Mouse (Mus musculus) left cerebral cortex, adult 18-20 months (tissue): ENCODE data around the gene Kcna7. TPM values are rescaled to one million over a fixed set of nuclear protein-coding genes. Genes with fewer than 3 reads are reported as not detected.
"Not testable (repeated sequence)": the region's sequence is repeated elsewhere in the genome, so short reads cannot be mapped to it uniquely, and the experiment has no call there.

Experiments used
- DNase-seq, 2 experiments: peaks; one replicate each; pipeline ENCODE4 v3.0.0; 2021 to 2022; ENCODE audit warnings: low spot score in 2 of 2, mixed read lengths in 1 of 2
- long read RNA-seq, 2 experiments: library from polyadenylated mRNA; stranded (forward); transcript quantifications; one replicate each; pipeline ENCODE4 v2.0.0; 2021
- total RNA-seq, 2 experiments: library from RNA; stranded (reverse); gene quantifications; 2 replicates each; pipeline ENCODE4 v1.2.3; 2021

Kcna7 gene
- not detected for total RNA-seq
- long read RNA-seq, experiment 1 = 0 reads
- long read RNA-seq, experiment 2 = 0 reads

DNA sequence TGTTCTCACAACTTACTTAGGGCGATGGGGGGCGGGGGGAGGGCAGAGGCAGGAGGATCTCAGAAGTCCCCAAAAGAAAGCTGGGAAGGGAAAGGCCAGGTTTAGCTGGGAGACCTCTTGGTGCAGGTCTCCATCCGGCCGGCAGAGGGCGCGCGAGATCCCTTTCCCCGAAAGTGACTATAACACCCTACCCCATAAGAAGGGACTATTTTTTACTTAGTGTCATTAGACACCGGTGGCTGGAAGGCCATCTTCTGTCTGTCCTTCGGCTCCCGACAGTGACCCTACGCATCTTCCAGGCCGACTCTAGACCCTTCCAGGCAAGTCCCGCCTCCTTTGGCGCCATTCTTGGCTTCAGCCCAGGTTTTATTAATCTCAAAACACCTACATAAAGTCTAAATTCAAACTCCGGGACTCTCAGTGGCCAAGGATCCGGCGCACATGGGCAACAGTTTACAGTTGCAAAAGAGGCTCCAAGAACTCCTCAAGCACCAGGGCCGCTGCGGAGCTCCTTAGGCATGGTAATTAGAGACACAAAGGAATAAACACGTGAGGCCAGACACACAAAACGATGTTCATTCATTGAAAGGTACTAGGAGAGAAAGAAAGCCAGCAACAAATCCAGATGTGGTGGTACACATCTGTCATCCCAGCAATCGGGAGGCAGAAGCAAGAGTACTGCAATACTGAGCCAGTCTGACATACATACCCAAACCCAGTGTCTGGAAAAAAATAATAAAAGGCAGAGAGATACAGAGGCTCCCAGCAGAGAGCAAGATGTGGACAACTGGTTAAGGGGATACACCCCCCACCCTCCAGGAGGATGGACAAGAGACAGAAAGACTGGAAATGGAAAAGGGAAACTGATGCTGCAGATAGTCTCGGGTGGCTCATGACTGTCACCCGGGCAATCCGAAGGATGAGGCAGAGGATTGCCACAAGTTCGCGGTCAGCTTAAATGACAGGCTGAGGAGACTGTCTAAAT lies at the start of gene Kcna7:
Kcna7 (plus strand) TSS at position 563 of the 985 bp plus-strand sequence.
- DNase-seq = peak; percentile 57 to 78

DNA sequence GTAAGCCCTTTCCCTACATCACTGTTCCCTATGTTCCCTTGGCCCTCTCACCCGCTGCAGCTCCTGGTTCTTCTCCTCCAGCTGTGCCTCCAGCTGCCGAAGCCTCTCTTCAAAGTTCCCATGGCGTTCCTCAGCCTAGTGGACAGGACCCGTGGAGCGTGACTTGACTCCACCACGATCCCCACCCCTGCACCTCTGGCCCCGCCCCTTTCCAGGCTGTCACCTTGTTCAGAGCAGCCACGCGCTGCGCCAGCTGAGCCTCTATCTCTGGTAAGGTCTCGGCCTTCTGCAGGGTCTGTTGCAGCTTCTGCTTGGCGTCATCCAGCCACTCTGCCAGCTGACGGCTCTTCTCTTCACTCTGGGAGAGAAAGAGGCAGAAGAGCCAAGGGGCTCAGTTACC lies 49.4 kb upstream of the Kcna7 start:
- DNase-seq = no peak

DNA sequence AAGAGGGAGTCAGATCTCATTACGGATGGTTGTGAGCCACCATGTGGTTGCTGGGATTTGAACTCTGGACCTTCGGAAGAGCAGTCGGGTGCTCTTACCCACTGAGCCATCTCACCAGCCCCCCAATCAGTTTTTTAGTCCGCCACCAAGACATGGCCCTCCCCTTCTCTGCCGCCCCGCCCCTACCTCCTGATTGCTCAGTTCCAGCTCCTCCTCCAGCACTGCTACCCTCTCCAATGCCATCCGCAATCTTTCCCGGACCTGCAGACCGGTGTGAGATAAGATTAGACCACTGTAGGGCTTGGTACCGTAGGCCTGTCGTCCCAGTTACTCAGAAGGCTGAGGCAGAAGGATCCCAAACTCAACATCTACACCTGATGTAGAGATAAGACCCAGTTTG lies 46.4 kb upstream of the Kcna7 start:
- not testable (repeated sequence) for DNase-seq

DNA sequence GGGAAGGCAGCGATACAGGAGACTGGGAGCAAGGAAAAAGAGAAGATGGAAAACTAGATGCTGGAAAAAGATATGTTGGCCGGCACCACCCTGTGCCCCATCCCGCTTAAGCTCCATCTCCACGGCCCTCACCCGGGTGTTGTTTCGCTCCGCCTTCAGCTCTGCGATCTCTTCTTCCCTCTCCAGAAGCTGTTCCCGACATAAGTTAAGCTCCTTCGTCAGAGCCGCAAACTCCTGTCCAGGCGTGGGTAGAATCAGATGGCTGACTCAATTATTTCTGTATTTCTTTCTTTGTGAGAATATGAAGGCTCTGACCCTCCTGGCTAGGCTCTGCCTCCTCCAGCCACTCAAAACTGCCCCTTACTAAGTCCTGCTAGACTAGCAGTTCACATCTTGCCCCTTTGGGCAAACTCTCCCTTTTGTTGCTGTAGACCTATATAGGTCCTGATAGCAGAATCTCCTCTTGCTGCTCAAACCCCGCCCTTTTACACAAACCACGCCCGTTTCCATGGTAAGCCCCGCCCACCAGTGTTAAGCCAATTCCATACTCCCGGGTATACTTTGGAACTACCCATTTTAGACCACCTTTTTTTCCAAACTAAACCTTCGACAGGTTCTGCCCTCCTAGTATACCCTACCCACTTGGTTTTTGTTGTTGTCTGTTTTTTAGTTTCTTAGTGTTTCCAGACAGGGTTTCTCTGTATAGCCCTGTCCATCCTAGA lies 44.9 kb upstream of the Kcna7 start:
- DNase-seq = no peak

DNA sequence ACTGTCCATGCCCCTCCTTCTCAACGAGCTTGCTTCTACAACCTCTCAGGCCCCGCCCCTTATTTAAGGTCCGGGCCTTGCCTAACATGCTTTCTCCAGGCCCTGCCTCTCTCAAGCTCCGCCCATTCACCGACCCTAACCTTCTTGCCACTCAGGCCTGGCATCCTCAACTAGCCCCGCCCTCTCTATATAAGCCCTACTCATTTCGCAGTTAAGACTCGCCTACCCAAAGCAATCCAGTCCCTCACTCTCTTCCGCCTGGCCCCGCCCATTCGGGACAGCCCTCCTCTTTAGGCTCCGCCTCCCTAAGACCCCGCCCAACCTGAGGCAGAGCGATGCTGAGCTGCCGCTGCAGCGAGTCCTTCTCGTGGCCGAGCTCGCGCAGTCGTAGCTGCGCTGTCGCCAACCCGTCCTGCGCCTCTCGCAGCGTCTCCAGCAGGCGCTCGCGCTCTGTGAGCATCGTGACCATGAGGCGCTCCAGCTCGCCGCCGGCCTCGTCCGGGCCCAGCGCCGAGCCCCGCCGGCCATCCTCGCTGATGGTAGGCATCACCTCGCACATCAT lies 44.1 kb upstream of the Kcna7 start:
- DNase-seq = peak; percentile 78 to 86

DNA sequence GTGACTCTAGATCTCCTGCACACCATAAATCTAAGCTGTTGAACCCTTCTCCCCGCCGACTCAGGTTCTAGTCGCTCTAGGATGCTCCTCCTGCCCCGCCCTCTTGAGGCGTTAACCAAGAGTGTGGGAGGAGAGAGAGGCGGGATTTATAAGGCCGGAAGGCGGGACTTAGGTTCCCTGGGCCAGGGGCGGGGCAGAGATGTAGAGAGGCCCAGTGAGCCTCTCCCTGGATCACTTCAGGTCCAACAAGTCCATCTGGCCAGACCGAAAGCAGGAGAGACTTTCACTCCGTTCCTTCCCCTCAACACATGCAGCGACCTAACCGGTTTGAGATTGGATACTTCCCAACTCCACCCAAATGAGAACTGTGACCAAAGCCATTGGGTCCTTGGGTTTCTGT lies 42.7 kb upstream of the Kcna7 start:
- DNase-seq = no peak

DNA sequence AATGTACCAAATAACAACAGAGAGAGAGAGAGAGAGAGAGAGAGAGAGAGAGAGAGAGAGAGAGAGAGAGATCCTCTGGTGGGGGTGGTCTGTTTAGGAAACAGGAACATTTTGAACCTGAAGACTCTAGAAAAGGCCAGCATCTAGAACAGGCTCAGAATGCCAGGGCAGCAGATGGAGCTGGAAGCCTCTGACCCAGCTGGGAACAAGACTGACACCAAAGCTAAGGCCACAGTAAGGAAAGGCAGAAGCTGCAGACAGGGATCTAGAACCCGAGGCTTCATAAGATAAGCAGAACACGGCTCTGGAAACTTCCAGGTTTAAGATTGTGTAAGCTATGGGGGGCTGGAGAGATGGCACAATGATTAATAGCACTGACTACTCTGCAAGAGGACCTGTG lies 41.5 kb upstream of the Kcna7 start:
- DNase-seq = no peak

DNA sequence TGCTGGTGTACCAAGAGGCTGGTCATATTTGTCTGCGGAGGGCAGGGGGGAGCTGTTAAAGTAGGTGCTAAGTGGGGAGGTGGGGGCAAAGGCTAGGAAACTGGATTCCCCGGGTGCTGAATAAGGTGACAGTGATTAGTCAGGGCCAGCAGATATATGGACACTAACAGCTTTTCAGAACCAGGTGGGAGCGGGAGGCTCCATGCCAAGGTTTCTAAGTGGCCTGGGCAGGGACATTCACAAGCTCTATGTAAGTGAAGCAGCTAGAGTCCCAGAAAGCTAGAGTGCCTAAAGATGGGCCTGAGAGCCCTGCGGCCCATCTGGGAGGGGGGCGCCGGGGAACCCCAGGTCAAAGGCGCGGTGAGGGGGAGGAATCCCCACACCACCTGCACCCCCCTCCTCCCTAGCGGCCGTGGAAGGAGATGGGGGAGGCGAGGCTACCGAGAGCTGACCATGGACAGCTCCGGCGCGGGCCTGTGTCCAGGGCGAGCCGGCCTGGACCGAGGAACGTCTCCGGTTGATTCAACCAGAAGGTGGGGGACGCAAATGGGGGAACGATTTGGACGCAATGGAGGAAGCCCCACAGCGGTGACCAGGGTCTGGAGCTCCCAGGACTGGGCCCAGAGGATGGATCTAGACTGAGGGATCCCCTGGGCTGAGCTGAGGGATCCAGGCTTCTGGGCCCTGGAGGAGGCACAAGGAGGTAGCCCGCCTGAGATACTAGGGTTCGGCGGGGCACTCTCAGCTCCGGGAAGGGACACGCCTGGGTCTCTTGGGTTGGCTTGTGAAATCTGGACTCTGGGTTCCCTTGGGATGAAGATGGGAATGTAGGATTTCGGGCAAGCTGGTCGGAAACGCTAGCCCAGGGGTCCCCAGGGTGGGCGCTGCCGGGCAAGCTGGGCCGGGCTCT lies 39.5 kb upstream of the Kcna7 start:
- no peak for DNase-seq

DNA sequence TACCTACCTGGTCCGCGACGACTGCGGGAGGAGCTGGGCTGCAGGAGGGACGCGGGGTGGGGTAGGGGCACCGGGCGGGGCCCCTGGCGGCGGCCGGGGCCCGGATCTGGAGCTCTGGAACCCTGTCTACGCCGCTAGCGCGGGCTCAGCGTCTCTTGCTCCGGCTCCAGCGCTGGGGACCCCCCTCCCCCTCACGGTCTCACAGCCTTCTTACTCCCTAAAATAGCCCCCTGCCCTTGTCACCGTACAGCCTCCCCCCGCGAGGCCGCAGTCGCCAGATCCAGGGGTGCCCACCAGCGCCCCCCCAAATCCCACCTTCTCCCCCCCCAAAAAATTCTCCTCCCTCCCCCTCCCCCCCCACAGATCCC lies 38.8 kb upstream of the Kcna7 start, which contains the start of gene Ppfia3:
Ppfia3 (minus strand) TSS at position 368 of the 368 bp plus-strand sequence.
- peak in 1 of 2 experiments; percentile 36 for DNase-seq

DNA sequence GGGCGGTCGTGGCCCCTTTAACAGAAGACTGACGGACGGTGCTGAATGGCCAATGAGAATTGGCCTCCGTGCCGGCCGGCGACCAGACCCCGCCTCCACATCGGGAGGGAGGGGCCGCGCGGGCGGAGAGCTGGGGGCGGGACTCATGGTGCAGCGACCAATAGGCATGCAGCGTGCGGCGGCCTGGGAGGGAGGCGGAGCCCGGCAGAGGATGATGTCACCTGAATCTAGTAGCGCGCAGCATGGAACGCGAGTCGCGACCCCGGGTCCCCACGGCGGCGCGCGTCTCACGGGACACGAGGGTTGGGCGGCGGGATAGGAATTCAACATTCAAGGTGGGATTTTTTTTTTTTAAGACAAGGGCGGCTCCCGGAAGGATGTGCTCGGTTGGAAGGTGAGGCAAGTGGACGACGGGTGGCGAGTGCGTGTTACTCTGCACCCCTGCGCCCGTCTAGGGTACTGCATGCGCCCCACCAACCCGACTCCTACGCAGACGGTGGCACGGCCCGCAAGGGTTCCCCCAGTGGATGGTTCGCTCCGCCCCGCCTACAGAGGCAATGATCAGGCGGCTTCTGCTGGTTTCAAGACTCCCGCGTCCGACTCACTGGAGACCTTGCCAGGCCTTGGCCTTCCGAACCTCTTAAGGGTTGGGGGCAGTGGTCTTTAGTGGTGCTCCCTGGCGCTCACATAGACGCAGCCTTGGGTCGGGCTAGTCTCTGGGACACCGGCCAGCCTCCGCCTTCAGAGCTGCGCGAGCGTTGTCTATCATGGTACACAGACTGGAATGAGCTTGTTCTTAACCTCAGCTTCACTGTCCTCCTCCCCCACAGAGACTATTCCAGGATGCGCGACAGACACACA lies 38.2 kb upstream of the Kcna7 start:
- peak; percentile 98 for DNase-seq

DNA sequence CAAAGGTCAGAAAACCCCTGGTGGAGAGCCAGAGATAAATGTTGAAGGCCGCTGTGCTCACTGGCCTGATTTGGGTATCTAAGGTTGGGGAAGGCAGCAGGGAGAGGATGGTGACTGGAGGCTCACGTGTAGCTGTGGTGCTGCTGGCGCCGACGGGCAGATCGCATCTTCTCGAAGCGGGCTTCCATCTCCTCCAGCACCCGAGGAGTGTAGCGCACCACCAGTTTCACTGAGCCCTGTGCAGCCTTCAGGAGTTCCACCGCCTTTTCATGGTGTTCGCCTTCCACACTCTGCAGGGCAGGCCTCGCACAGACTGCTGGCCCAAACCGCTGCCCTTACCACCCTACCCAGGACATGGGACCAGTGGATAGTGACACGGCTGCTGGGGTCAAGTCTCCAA lies 37.3 kb upstream of the Kcna7 start:
- DNase-seq = no peak

DNA sequence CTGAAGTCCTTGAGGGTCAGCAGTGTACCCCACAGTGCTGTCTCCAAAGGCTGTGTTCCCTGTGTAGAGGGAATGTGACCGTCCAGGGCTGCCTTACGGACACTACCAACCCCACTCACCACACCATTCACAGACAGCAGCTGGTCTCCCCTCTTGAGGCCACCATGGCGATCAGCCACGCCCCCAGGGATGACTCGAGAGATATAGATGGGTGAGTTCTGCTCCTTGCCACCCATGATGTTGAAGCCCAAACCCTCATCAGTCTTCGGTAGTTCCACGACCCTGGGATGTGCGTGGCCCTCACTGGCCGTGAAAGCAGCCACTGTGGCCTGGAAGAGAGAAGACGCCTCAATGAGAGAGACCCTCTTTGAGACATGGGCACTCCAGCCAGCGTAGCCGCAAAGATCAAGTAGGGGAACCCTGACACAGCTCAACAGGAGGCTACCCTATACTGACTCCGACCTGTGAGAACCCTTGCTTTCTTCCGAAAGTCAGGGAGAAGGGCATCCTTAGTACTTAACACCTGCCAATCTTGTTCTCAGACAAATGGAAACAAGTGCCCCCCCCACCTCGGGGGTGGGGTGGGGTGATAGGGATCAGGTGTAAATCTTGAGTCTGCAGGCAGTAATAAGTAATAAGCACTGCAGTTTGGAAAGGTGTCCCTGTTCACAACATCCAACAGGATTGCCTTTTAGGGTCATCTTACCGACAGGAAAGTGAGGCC lies 36.3 kb upstream of the Kcna7 start:
- no peak for DNase-seq

DNA sequence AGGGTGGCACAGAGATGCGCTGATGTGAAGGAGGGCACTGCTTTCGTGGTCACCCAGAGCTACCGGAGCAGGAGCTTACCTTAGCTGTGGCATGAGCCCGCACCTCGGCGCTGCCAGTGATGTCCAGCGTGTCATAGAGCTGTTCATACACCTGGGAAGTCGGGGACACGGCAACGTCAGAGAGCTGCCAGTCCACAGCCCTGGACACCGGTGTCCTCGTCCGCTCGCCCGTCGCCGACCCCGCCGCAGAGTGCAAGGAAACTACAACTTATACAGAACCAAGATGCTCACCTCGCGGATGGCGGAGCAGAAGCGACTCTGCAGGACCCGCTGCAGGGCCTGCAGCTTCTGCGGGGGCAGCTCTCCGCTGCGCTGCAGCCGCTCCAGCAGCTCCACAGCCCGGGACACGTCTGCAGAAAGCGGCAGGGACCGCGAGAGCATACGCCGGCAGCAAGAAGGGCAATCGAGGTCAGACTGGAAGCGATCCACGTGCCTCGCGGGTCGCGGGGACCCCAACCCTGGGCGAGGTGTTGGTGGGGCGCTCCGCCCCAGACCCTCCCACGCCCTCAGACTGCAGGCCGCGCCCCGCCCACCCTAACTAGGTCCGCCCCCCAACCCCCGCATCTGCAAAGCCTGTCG lies 35.5 kb upstream of the Kcna7 start:
- DNase-seq = no peak

DNA sequence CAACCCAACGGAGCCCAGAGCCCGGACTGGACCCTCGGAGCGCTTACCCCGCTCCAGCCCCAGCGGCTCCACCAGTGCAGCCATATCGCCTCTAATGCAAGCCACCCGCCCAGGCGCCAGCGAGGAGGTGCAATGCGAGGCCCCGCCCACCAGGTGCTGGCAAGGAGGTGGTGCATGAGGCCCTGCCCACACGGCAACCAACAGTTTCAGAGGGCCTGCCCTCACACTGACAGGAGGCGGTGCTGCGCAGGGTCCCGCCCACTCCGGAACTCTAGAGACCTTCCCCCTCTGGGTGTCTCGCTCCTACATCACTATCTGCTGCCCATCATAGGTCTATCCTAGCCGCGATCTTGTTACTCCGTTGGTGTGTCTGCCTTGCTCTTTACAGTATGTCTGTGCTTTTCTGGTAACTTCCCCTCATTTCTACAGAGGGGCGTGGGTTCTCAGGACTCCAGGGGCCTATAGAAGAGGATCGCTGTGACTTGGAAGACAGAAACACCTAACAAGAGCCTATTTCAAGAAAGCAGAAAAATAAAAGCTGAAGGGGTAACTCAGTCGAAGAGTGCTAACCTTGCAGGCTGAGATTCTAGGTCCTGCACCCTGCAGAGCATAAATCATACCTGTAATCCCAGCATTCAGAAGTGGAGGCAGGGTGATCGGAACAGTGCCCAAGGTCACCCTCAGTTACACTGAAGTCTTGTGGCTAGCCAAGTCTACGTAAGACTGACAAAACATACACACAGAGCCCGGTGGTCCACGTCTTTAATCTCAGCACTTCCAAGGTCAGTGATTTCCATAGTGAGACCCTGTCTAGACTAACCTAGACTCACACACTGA lies 34.8 kb upstream of the Kcna7 start, which contains the start of gene Lin7b:
Lin7b (minus strand) TSS at position 109 of the 837 bp plus-strand sequence.
- peak; percentile 91 to 94 for DNase-seq

DNA sequence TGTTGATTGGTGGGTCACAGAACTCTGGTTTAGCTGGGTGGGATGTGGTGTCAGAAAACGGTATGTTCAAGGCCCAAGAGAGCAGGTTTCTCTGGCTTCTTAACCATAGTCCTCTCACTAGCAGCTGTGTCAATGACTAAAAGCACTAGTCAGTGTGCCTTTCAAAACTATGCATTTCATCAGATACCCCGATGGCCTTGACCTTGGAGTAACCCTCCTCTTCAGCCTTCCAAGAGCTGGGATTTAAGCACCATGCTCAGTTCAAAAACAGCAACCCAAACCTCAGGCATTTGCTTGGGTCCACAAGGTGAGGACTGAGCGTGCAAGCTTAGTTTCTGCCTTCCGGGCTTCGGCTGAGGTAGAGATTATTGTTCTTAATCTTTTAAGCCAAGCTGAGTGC lies 33.1 kb upstream of the Kcna7 start:
- no peak for DNase-seq

DNA sequence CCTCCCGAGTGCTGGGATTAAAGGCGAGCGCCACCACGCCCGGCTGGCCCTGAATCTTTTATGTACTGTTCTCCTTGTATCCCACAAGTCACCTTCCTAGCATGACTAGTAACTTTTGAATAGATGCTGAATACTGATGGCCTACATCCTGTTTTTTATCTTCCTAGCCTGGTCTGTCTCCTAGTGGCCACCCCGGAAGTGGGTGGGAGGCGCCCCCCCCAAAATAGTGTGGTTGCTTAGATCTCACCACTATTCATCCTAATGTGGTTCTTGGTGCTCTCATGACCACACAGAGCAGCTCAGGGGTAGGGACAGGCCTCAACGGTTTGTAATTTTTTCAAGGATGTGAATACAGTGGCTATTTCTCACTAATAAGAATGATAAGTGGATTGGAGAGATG lies 30.8 kb upstream of the Kcna7 start:
- DNase-seq = no peak

DNA sequence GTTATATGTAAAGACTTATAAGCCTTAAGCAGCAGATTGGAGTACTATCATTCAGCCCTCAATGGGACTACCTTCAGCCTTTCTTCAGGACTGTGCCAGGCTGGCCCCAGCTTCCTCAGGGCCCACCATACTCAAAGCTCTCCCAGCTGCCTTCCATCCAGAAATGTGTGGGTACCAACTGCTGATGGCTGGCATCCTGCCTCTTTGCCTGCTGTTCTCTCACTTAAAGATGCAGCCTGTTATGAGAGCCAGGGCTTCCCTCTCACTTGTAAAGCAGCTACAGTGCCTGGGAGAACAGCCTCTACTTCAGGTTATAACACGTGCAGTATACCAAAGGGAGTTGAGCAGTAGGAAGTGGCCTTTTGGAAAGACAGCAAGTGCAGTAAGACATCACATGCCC lies 29.4 kb upstream of the Kcna7 start:
- no peak for DNase-seq

DNA sequence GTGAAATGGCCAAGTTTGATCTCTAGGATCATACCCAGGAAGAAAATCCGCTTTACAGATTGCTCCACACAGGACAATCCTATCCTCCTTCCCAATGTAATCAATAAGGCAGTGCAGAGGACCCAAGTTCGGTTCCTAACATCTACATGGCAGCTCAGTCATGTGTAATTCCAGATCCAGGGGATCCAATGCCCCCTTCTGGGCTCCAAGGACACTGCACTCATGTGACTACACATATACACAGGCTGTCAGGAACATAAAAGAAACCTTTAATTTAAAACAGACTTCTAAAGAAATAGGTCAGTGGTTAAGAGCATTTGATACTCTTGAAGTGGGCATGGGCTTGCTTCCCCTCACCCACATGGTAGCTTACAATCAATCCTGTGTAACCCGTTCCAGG lies 19.4 kb upstream of the Kcna7 start:
- DNase-seq = no peak
